ENCODE assay signal across 23 mouse cellular contexts in genomic region chr5:107025371-107025770, GRCm38 (mm10).
DNase-seq lines count a peak whose midpoint lies in the region; ATAC-seq lines count a peak whose summit lies in the region.
"Had no signal": no experiment of that assay in that cellular context is flagged by ENCODE, and none has a peak within 500 bp of the region (broad histone marks: within the 10 kb centered on the region; RNA-seq: fewer than 3 reads in every experiment).

No protein-coding gene starts in this region.

- H3K36me3 ChIP-seq in heart, embryonic 15.5 days: no peaks in the 10 kb centered on the region
- H3K36me3 ChIP-seq in heart, embryonic 11.5 days (ENCODE audit: control insufficient read depth, insufficient read depth, low read length): no peaks in the 10 kb centered on the region
- no peaks in the 10 kb centered on the region for H3K36me3 ChIP-seq in lung, embryonic 15.5 days
- no peaks in the 10 kb centered on the region for H3K36me3 ChIP-seq in stomach, embryonic 15.5 days
- H3K36me3 ChIP-seq: embryonic facial prominence, embryonic 13.5 days; hindbrain, embryonic 12.5 days; midbrain, embryonic 12.5 days; neural tube, embryonic 13.5 days had no signal

- WGBS in heart, embryonic 15.5 days: 73% methylated on average over 5 of the region's 5 CpGs
- 79% methylated on average over 5 of the region's 5 CpGs for WGBS in heart, embryonic 11.5 days (ENCODE audit: insufficient replicate concordance)
- 72% methylated on average over 5 of the region's 5 CpGs for WGBS in lung, embryonic 15.5 days
- 56% methylated on average over 5 of the region's 5 CpGs for WGBS in stomach, embryonic 15.5 days

- ATAC-seq in heart, embryonic 15.5 days (replicated peaks; ENCODE audit: insufficient number of reproducible peaks, insufficient read depth, low FRiP score, low read depth): no peak
- ATAC-seq in heart, embryonic 11.5 days (replicated peaks; ENCODE audit: insufficient number of reproducible peaks, low FRiP score, low TSS enrichment): no peak
- no peak for ATAC-seq in lung, embryonic 15.5 days (ENCODE audit: borderline replicate concordance, extremely low read depth, low FRiP score, low TSS enrichment)
- no peak for ATAC-seq in stomach, embryonic 15.5 days (ENCODE audit: insufficient read depth, low FRiP score, low read depth)
- no peak for ATAC-seq in inflammation-experienced regulatory T-cells, adult 6 months
- ATAC-seq: activated CD4-positive, CD25-positive, alpha-beta regulatory T cell, adult 4 months; forebrain, embryonic 16.5 days; hindbrain, postnatal 0 days; intestine, embryonic 16.5 days had no signal

- H3K27ac ChIP-seq in heart, embryonic 15.5 days: peak overlapping the region; percentile 13; the same call in 1 of the 2 replicates
- no peak overlapping the region for H3K27ac ChIP-seq in heart, embryonic 11.5 days (ENCODE audit: low read depth, low read length)
- H3K27ac ChIP-seq in lung, embryonic 15.5 days: peak overlapping the region; percentile 26
- H3K27ac ChIP-seq in stomach, embryonic 15.5 days: peak overlapping the region; percentile 41; the same call in 1 of the 2 replicates
- H3K27ac ChIP-seq: hindbrain, embryonic 12.5 days; hindbrain, postnatal 0 days; kidney, postnatal 0 days; midbrain, embryonic 12.5 days; neural tube, embryonic 13.5 days had no signal

- peak; percentile 57 to 70 for DNase-seq in cerebellum, postnatal 10 days
- DNase-seq in cerebellum, postnatal 25 days: no peak
- no peak for DNase-seq in lung, postnatal 4 days
- DNase-seq: adrenal gland, adult 2 months; embryo, embryonic 11 days; kidney, adult 8-10 months had no signal

- H3K9ac ChIP-seq in heart, embryonic 15.5 days: no peak overlapping the region
- H3K9ac ChIP-seq in heart, embryonic 11.5 days (ENCODE audit: low read depth, low read length): no peak overlapping the region
- no peak overlapping the region for H3K9ac ChIP-seq in lung, embryonic 15.5 days
- no peak overlapping the region for H3K9ac ChIP-seq in stomach, embryonic 15.5 days
- H3K9ac ChIP-seq: embryonic facial prominence, embryonic 13.5 days; hindbrain, embryonic 12.5 days; midbrain, embryonic 12.5 days; neural tube, embryonic 13.5 days had no signal

- peaks cover 48% of the 10 kb centered on the region for H3K4me1 ChIP-seq in heart, embryonic 15.5 days (replicated peaks)
- H3K4me1 ChIP-seq in heart, embryonic 11.5 days (ENCODE audit: control insufficient read depth, insufficient read depth, low read length): peaks cover 5% of the 10 kb centered on the region
- peaks cover 46% of the 10 kb centered on the region for H3K4me1 ChIP-seq in lung, embryonic 15.5 days
- H3K4me1 ChIP-seq in stomach, embryonic 15.5 days: peaks cover 36% of the 10 kb centered on the region
- H3K4me1 ChIP-seq: midbrain, embryonic 12.5 days had no signal

- H3K27me3 ChIP-seq in heart, embryonic 15.5 days: no peaks in the 10 kb centered on the region
- no peaks in the 10 kb centered on the region for H3K27me3 ChIP-seq in heart, embryonic 11.5 days (ENCODE audit: control insufficient read depth, insufficient read depth, low read length)
- no peaks in the 10 kb centered on the region for H3K27me3 ChIP-seq in lung, embryonic 15.5 days
- no peaks in the 10 kb centered on the region for H3K27me3 ChIP-seq in stomach, embryonic 15.5 days (replicated peaks)
- H3K27me3 ChIP-seq: CH12.LX; hindbrain, embryonic 12.5 days; midbrain, embryonic 12.5 days; neural tube, embryonic 13.5 days had no signal

- no peak overlapping the region for H3K4me3 ChIP-seq in heart, embryonic 15.5 days
- no peak overlapping the region for H3K4me3 ChIP-seq in heart, embryonic 11.5 days (ENCODE audit: low read depth, low read length)
- no peak overlapping the region for H3K4me3 ChIP-seq in lung, embryonic 15.5 days
- no peak overlapping the region for H3K4me3 ChIP-seq in stomach, embryonic 15.5 days (replicated peaks)
- H3K4me3 ChIP-seq: embryonic facial prominence, embryonic 13.5 days; erythroblast, embryonic 14.5 days; hindbrain, embryonic 12.5 days; midbrain, embryonic 12.5 days; myocyte; neural tube, embryonic 13.5 days had no signal

- H3K9me3 ChIP-seq in heart, embryonic 15.5 days (replicated peaks): no peaks in the 10 kb centered on the region
- no peaks in the 10 kb centered on the region for H3K9me3 ChIP-seq in heart, embryonic 11.5 days (replicated peaks; ENCODE audit: control insufficient read depth, low read length)
- H3K9me3 ChIP-seq in lung, embryonic 15.5 days: no peaks in the 10 kb centered on the region
- H3K9me3 ChIP-seq in stomach, embryonic 15.5 days: no peaks in the 10 kb centered on the region
- H3K9me3 ChIP-seq: embryonic facial prominence, embryonic 13.5 days; midbrain, embryonic 12.5 days; neural tube, embryonic 13.5 days had no signal

- H3K4me2 ChIP-seq in heart, embryonic 15.5 days: no peak overlapping the region
- H3K4me2 ChIP-seq in heart, embryonic 11.5 days: no peak overlapping the region
- H3K4me2 ChIP-seq in lung, embryonic 15.5 days: no peak overlapping the region
- H3K4me2 ChIP-seq in stomach, embryonic 15.5 days: no peak overlapping the region
- H3K4me2 ChIP-seq: hindbrain, embryonic 12.5 days; midbrain, embryonic 12.5 days; neural tube, embryonic 13.5 days had no signal

Comparison
In these comparisons a context has a peak if more than half of its experiments do, and no peak if none do; other contexts are left out.
1. DNase-seq: peak in cerebellum, postnatal 10 days (2 of 2); none in cerebellum, postnatal 25 days (0 of 2) and lung, postnatal 4 days (0 of 2).